Comparison of ENCODE assay signal across 8 mouse cellular contexts in the genomic region with DNA sequence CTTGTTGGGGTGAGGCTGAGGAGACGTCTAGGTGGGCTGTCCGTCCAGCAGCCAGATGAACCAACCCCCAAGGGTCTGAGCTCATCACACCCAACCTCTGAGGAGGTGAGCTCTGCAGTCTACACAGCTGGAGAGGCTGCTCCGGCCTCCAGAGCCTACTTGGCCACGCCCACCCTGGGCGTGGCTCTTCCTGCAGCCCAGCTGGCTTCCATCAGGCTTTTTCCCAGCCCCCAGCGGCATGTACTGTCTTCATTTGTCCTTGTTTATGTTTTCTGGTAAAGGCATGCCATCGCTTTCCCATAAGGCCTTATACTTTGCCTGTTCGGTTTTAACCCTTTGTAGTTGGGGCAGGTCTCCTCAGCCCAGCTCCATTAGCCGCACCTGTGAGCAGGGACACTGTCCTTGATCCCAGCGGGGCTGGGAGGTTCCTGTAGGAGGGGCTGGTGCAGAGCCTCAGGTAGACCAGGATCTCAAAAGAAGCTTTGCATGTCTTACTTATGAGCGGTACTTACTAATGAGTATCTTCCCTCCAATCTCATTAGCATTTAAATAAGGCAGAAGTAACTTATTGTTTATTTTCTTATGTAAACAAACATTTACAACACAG. TPM values are rescaled to one million over a fixed set of nuclear protein-coding genes. Genes with fewer than 3 reads are reported as not detected.
DNase-seq lines count a peak whose midpoint lies in the region; ATAC-seq lines count a peak whose summit lies in the region.

No protein-coding gene starts in this region.

- peaks cover 39% of the 10 kb centered on the region for H3K4me1 ChIP-seq in heart, embryonic 13.5 days
- H3K4me1 ChIP-seq in kidney, embryonic 15.5 days = peaks cover 44% of the 10 kb centered on the region

- H3K27me3 ChIP-seq in heart, embryonic 13.5 days (replicated peaks) = no peaks in the 10 kb centered on the region
- H3K27me3 ChIP-seq in kidney, embryonic 15.5 days = 0 out of 2 replicates have a peak, but pooled peaks cover 3% of the 10 kb centered on the region

- H3K4me3 ChIP-seq in heart, embryonic 13.5 days = no peak overlapping the region
- H3K4me3 ChIP-seq in kidney, embryonic 15.5 days (replicated peaks) = 0 out of 2 replicates have a peak overlapping the region, but pooled peaks have one; percentile 6

- intact Hi-C loops in left cerebral cortex, postnatal 25 days (cut with DNase I) = loop anchor here (5.0 kb wide), 1 partner anchor 132 kb away; no protein-coding TSS in a partner anchor

- H3K9me3 ChIP-seq in heart, embryonic 13.5 days = no peaks in the 10 kb centered on the region
- H3K9me3 ChIP-seq in kidney, embryonic 15.5 days (replicated peaks) = 0 out of 2 replicates have a peak, but pooled peaks cover 2% of the 10 kb centered on the region

- peak; percentile 26 for DNase-seq in urinary bladder, postnatal 25 days (ENCODE audit: low spot score)
- DNase-seq in urinary bladder, adult 2 months (ENCODE audit: low spot score) = no peak
- DNase-seq in lung, postnatal 36 days = peak; percentile 83
- no peak for DNase-seq in right cerebral cortex, adult 18-20 months
- no peak for DNase-seq in left cerebral cortex, postnatal 25 days (ENCODE audit: low spot score in 2 of 2)
- DNase-seq in thymus, postnatal 25 days = no peak

- no peaks in the 10 kb centered on the region for H3K36me3 ChIP-seq in heart, embryonic 13.5 days
- H3K36me3 ChIP-seq in kidney, embryonic 15.5 days = no peaks in the 10 kb centered on the region

- no peak overlapping the region for H3K9ac ChIP-seq in heart, embryonic 13.5 days
- H3K9ac ChIP-seq in kidney, embryonic 15.5 days = no peak overlapping the region

- 11% methylated on average over 11 of the region's 11 CpGs for WGBS in heart, embryonic 13.5 days
- WGBS in kidney, embryonic 15.5 days = 5% methylated on average over 11 of the region's 11 CpGs

- ATAC-seq in heart, embryonic 13.5 days (ENCODE audit: extremely low read depth, insufficient number of reproducible peaks, low FRiP score, low TSS enrichment) = peak; percentile 65; the same call in 1 of the 2 replicates
- peak; percentile 91 for ATAC-seq in kidney, embryonic 15.5 days (replicated peaks; ENCODE audit: low FRiP score)

- H3K27ac ChIP-seq in heart, embryonic 13.5 days (replicated peaks) = no peak overlapping the region
- peak overlapping the region; percentile 83 for H3K27ac ChIP-seq in kidney, embryonic 15.5 days

- peak overlapping the region; percentile 42 for H3K4me2 ChIP-seq in heart, embryonic 13.5 days
- H3K4me2 ChIP-seq in kidney, embryonic 15.5 days = peak overlapping the region; percentile 45

RNA-seq across cellular contexts. Expression of gene Fam170b, which starts 8.2 kb away (rescaled TPM):
- polyA plus RNA-seq in urinary bladder, adult 2 months (2012; rRNA removed) = not detected in 2 replicates
- polyA plus RNA-seq in heart, embryonic 13.5 days (2015; fragmentation: Nextera tagmentation; extraction: Ambion mirVana) = 0.08 and 0.20 TPM in 2 replicates
- 0.06 and 0.13 TPM in 2 replicates for polyA plus RNA-seq in kidney, embryonic 15.5 days (2015; fragmentation: Nextera tagmentation; extraction: Ambion mirVana)
- not detected for total RNA-seq in left cerebral cortex, postnatal 25 days (2021)

RNA-seq across cellular contexts. Expression of gene Vstm4, which starts 31.0 kb away (rescaled TPM):
- polyA plus RNA-seq in urinary bladder, adult 2 months (2012; rRNA removed) = 17.0 and 19.0 TPM in 2 replicates
- polyA plus RNA-seq in heart, embryonic 13.5 days (2015; fragmentation: Nextera tagmentation; extraction: Ambion mirVana) = 15.8 and 16.1 TPM in 2 replicates
- polyA plus RNA-seq in kidney, embryonic 15.5 days (2015; fragmentation: Nextera tagmentation; extraction: Ambion mirVana) = 35.8 and 39.7 TPM in 2 replicates
- total RNA-seq in left cerebral cortex, postnatal 25 days (2021) = 1 to 10 TPM; 3.3 to 4.7 TPM

RNA-seq across cellular contexts. Expression of gene Tmem273, which starts 39.8 kb away (rescaled TPM):
- polyA plus RNA-seq in urinary bladder, adult 2 months (2012; rRNA removed) = 5.4 and 6.2 TPM in 2 replicates
- polyA plus RNA-seq in heart, embryonic 13.5 days (2015; fragmentation: Nextera tagmentation; extraction: Ambion mirVana) = 0.76 and 1.0 TPM in 2 replicates
- 0.85 and 1.1 TPM in 2 replicates for polyA plus RNA-seq in kidney, embryonic 15.5 days (2015; fragmentation: Nextera tagmentation; extraction: Ambion mirVana)
- total RNA-seq in left cerebral cortex, postnatal 25 days (2021) = 1 to 10 TPM; 1.0 to 1.9 TPM

Comparison
In these comparisons a context has a peak if more than half of its experiments do, and no peak if none do; other contexts are left out.
1. DNase-seq: peak in urinary bladder, postnatal 25 days (single experiment) and lung, postnatal 36 days (single experiment); none in urinary bladder, adult 2 months (single experiment), right cerebral cortex, adult 18-20 months (single experiment), left cerebral cortex, postnatal 25 days (0 of 2) and thymus, postnatal 25 days (single experiment).